ENCODE assay signal across 8 mouse cellular contexts in the genomic region with DNA sequence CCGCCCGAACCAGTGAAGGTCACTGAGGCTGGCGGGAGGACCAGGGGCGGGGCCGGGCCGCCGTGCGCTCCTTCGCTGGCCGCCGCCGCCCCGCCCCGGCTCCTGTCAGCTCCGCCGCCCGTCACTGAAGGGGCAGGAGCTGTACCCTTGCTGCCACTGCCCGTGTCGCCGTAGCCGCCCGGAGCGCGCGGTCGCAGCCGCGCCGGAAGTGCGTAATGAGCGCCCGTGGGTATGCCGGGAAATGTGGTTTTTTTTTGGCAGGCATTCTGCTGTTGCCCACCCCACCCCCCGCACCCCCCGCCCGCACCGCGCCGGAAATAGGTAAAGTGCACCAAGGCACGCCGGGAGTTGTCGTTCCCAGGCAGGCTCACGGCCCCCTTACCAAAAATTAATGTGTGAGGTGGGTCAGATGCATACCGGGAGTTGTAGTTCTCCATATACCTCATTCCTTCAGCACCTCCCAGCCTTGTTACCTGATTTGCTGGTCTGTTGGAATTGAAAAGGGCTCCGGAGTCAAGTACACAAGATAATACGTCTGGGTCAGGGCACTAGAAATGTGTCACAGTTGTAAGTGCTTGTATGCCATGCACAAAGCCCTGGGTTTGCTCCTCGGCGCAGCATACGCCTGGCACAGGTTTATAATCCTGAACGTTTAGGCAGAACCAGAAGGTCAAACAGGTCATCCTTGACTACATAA. TPM values are rescaled to one million over a fixed set of nuclear protein-coding genes. Genes with fewer than 3 reads are reported as not detected.
DNase-seq lines count a peak whose midpoint lies in the region; ATAC-seq and TF ChIP-seq lines count a peak whose summit lies in the region.

A gene (minus strand): TSS at position 187 of the 697 bp plus-strand sequence.

- H3K27ac ChIP-seq in bone marrow macrophage, adult 2 months (ENCODE audit: insufficient read depth, low read depth, low read length) = peak within 1 kb of the TSS; percentile 73
- peak within 1 kb of the TSS; percentile 77 for H3K27ac ChIP-seq in embryonic fibroblast, embryonic 13.5 days (ENCODE audit: insufficient read depth, low read length)
- peak within 1 kb of the TSS; percentile 76 for H3K27ac ChIP-seq in kidney, embryonic 14.5 days (ENCODE audit: low read depth, low read length)
- H3K27ac ChIP-seq in limb, embryonic 15.5 days = peak within 1 kb of the TSS; percentile 86

- 5% methylated on average over 48 of the region's 50 CpGs for WGBS in kidney, embryonic 14.5 days
- WGBS in limb, embryonic 15.5 days = 6% methylated on average over 50 of the region's 50 CpGs

- TF ChIP-seq POLR2A in bone marrow macrophage, adult 2 months (IDR thresholded peaks at IDR 0.05; ENCODE audit: borderline replicate concordance, low read depth, low read length) = no peak
- TF ChIP-seq POLR2A in embryonic fibroblast, embryonic 13.5 days (IDR thresholded peaks at IDR 0.05; ENCODE audit: low read depth, low read length) = peak; percentile 63; the same call in 1 of the 2 replicates

- H3K4me3 ChIP-seq in bone marrow macrophage, adult 2 months (ENCODE audit: insufficient read depth, low read length) = peak within 1 kb of the TSS; percentile 91
- H3K4me3 ChIP-seq in embryonic fibroblast, embryonic 13.5 days (ENCODE audit: insufficient read depth, low read length) = peak within 1 kb of the TSS; percentile 82
- peak within 1 kb of the TSS; percentile 87 for H3K4me3 ChIP-seq in kidney, embryonic 14.5 days (ENCODE audit: low read length)
- peak within 1 kb of the TSS; percentile 91 for H3K4me3 ChIP-seq in limb, embryonic 15.5 days

- ATAC-seq in kidney, embryonic 14.5 days (ENCODE audit: low FRiP score, low TSS enrichment) = peak; percentile 94
- peak; percentile 90 for ATAC-seq in limb, embryonic 15.5 days (ENCODE audit: insufficient number of reproducible peaks, low FRiP score, low TSS enrichment, low read depth)

- no peaks in the 10 kb centered on the region for H3K9me3 ChIP-seq in kidney, embryonic 14.5 days (ENCODE audit: control insufficient read depth, low read length)
- H3K9me3 ChIP-seq in limb, embryonic 15.5 days = no peaks in the 10 kb centered on the region

- peak within 1 kb of the TSS; percentile 73 for H3K4me2 ChIP-seq in kidney, embryonic 14.5 days (replicated peaks; ENCODE audit: low read depth, low read length)
- peak within 1 kb of the TSS; percentile 85 for H3K4me2 ChIP-seq in limb, embryonic 15.5 days

- H3K27me3 ChIP-seq in kidney, embryonic 14.5 days (ENCODE audit: control insufficient read depth, insufficient read depth, low read length) = no peaks in the 10 kb centered on the region
- no peaks in the 10 kb centered on the region for H3K27me3 ChIP-seq in limb, embryonic 15.5 days

- no peak for TF ChIP-seq CTCF in bone marrow macrophage, adult 2 months (IDR thresholded peaks at IDR 0.05; ENCODE audit: low read depth, low read length)
- TF ChIP-seq CTCF in embryonic fibroblast, embryonic 13.5 days (IDR thresholded peaks at IDR 0.05; ENCODE audit: borderline replicate concordance, insufficient read depth, low read length) = no peak

- H3K9ac ChIP-seq in kidney, embryonic 14.5 days (ENCODE audit: low read depth, low read length) = peak within 1 kb of the TSS; percentile 85
- H3K9ac ChIP-seq in limb, embryonic 15.5 days = peak within 1 kb of the TSS; percentile 76

- DNase-seq in A20 (ENCODE audit: low read depth, low spot score) = peak; percentile 95
- peak; percentile 90 for DNase-seq in heart, adult 9 months (ENCODE audit: low spot score in 2 of 2)
- peak; percentile 32 to 66 for DNase-seq in monocyte, adult 2 months (ENCODE audit: low read depth in 1 of 2, low spot score in 2 of 2)
- peak; percentile 92 to 93 for DNase-seq in spleen, postnatal 36 days (ENCODE audit: low spot score in 2 of 2)

- H3K36me3 ChIP-seq in kidney, embryonic 14.5 days (ENCODE audit: control insufficient read depth, insufficient read depth, low read length) = no peaks in the 10 kb centered on the region; the same call in 1 of the 2 replicates
- H3K36me3 ChIP-seq in limb, embryonic 15.5 days = no peaks in the 10 kb centered on the region

- H3K4me1 ChIP-seq in bone marrow macrophage, adult 2 months (ENCODE audit: control insufficient read depth, insufficient read depth, low read length) = peaks cover 30% of the 10 kb centered on the region
- H3K4me1 ChIP-seq in embryonic fibroblast, embryonic 13.5 days (ENCODE audit: control insufficient read depth, insufficient read depth, low read length) = peaks cover 13% of the 10 kb centered on the region
- peaks cover 11% of the 10 kb centered on the region for H3K4me1 ChIP-seq in kidney, embryonic 14.5 days (ENCODE audit: control insufficient read depth, insufficient read depth, low read length)
- peaks cover 22% of the 10 kb centered on the region for H3K4me1 ChIP-seq in limb, embryonic 15.5 days

RNA-seq across cellular contexts. Expression of the gene that starts here (rescaled TPM):
- 42.9 and 45.5 TPM in 2 replicates for polyA plus RNA-seq in bone marrow macrophage, adult 2 months (2012; ENCODE audit: insufficient read depth, insufficient read length, missing spikeins)
- polyA plus RNA-seq in embryonic fibroblast, embryonic 13.5 days (2011; ENCODE audit: insufficient read length, low read depth, missing spikeins) = 66.1 and 78.7 TPM in 2 replicates
- 80.0 and 94.3 TPM in 2 replicates for polyA plus RNA-seq in kidney, embryonic 14.5 days (2014; fragmentation: Nextera tagmentation; extraction: Ambion mirVana)
- 89.7 and 94.1 TPM in 2 replicates for polyA plus RNA-seq in limb, embryonic 15.5 days (2015; fragmentation: Nextera tagmentation; extraction: Ambion mirVana)

Comparison
In these comparisons a context has a peak if more than half of its experiments do, and no peak if none do; other contexts are left out.
1. Peak in every context shown above with its lines: DNase-seq, ATAC-seq, H3K4me3 ChIP-seq and H3K27ac ChIP-seq.